Comparison of ENCODE assay signal across 8 mouse cellular contexts in the genomic region with DNA sequence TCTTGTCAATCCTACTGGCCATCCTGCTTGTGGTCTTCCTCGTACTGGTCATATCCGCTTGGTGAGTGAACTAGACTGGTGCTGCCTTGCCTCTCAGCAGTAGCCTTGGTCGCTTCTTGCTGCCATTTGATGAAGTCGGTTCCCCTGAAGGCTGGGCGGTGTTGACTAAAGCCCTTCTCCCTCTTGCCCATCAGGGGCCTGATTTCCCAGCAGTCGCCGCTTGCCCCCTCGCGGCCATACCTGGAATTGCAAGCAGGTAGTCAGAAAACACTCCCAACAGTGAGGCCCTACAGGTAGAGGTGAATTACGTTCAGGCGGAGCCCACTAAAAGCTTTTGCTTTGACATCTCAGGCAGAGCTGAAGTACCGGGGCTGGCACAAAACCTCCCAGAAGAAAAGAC. TPM values are rescaled to one million over a fixed set of nuclear protein-coding genes. Genes with fewer than 3 reads are reported as not detected.
DNase-seq lines count a peak whose midpoint lies in the region; ATAC-seq and TF ChIP-seq lines count a peak whose summit lies in the region.

No protein-coding gene starts in this region.

- no peaks in the 10 kb centered on the region for H3K36me3 ChIP-seq in ES-Bruce4 (ENCODE audit: control insufficient read depth, insufficient read depth, low read length, poor library complexity, severe bottlenecking)

- H3K27ac ChIP-seq in ES-Bruce4 (ENCODE audit: insufficient read depth, low read length) = peak overlapping the region; percentile 4; the same call in 1 of the 2 replicates

- no peak overlapping the region for H3K4me3 ChIP-seq in ES-Bruce4 (ENCODE audit: low read depth, low read length)

- peak; percentile 92 for TF ChIP-seq CTCF in ES-Bruce4 (IDR thresholded peaks at IDR 0.05; ENCODE audit: low read depth, low read length)

- no peak overlapping the region for H3K9ac ChIP-seq in ES-Bruce4 (ENCODE audit: low read depth, poor library complexity, severe bottlenecking)

- 0 out of 2 replicates have a peak, but pooled peaks have one; percentile 19 for TF ChIP-seq EP300 in ES-Bruce4 (IDR thresholded peaks at IDR 0.05; ENCODE audit: insufficient read depth, low read depth, low read length)

- H3K9me3 ChIP-seq in ES-Bruce4 (replicated peaks; ENCODE audit: control insufficient read depth, insufficient read depth, low read length, poor library complexity, severe bottlenecking) = no peaks in the 10 kb centered on the region

- no peak for TF ChIP-seq POLR2A in ES-Bruce4 (IDR thresholded peaks at IDR 0.05; ENCODE audit: insufficient read depth, low read length)

- ATAC-seq in megakaryocyte, adult 5-6 weeks (ENCODE audit: poor library complexity, severe bottlenecking) = peak; percentile 76

- intact Hi-C loops in heart, postnatal 25 days (cut with DNase I) = loop anchor here (1.0 to 5.0 kb wide), 5 partner anchors 16 to 184 kb away; no protein-coding TSS in a partner anchor

- no peaks in the 10 kb centered on the region for H3K27me3 ChIP-seq in ES-Bruce4 (ENCODE audit: control insufficient read depth, insufficient read depth, low read length, poor library complexity, severe bottlenecking)

- peaks cover 6% of the 10 kb centered on the region for H3K4me1 ChIP-seq in ES-Bruce4 (ENCODE audit: control insufficient read depth, insufficient read depth, low read length)

- peak; percentile 85 to 88 for DNase-seq in adrenal gland, adult 18-20 months (ENCODE audit: low spot score in 2 of 2)
- peak; percentile 85 for DNase-seq in embryo, embryonic 10.5 days (ENCODE audit: low spot score)
- DNase-seq in heart, postnatal 25 days (ENCODE audit: low spot score) = peak; percentile 45
- DNase-seq in layer of hippocampus, postnatal 10 days (ENCODE audit: low spot score in 2 of 2) = peak; percentile 87
- peak; percentile 57 for DNase-seq in skeletal muscle tissue, adult 2 months (ENCODE audit: low read depth, low spot score)
- peak; percentile 50 for DNase-seq in yolk sac, embryonic 10.5 days (ENCODE audit: low spot score)

RNA-seq across cellular contexts. Expression of gene Upk3bl, which starts 7.3 kb away (rescaled TPM):
- polyA plus RNA-seq in ES-Bruce4 (2011; ENCODE audit: insufficient read depth, insufficient read length, low read depth, missing spikeins) = 2.7 and 3.7 TPM in 2 replicates
- not detected for total RNA-seq in adrenal gland, adult 18-20 months (2021)
- not detected for total RNA-seq in heart, postnatal 25 days (2021)
- not detected for total RNA-seq in layer of hippocampus, postnatal 10 days (2021)
- not detected in 2 replicates for total RNA-seq in megakaryocyte, adult 5-6 weeks (2015)
- not detected in 2 replicates for total RNA-seq in megakaryocyte, adult 5-6 weeks (2017)

RNA-seq across cellular contexts. Expression of gene Rasa4, which starts 22.1 kb away (rescaled TPM):
- 5.9 and 6.6 TPM in 2 replicates for polyA plus RNA-seq in ES-Bruce4 (2011; ENCODE audit: insufficient read depth, insufficient read length, low read depth, missing spikeins)
- total RNA-seq in adrenal gland, adult 18-20 months (2021) = 10 to 100 TPM; 11.9 to 14.7 TPM
- total RNA-seq in heart, postnatal 25 days (2021) = 1 to 10 TPM; 6.5 to 7.2 TPM
- total RNA-seq in layer of hippocampus, postnatal 10 days (2021) = 1 to 10 TPM; 4.3 to 8.5 TPM
- total RNA-seq in megakaryocyte, adult 5-6 weeks (2015) = 36.2 and 40.9 TPM in 2 replicates
- 26.0 and 33.8 TPM in 2 replicates for total RNA-seq in megakaryocyte, adult 5-6 weeks (2017)

RNA-seq across cellular contexts. Expression of gene Upk3b, which starts 23.3 kb away (rescaled TPM):
- polyA plus RNA-seq in ES-Bruce4 (2011; ENCODE audit: insufficient read depth, insufficient read length, low read depth, missing spikeins) = 0.34 and 0.38 TPM in 2 replicates
- total RNA-seq in adrenal gland, adult 18-20 months (2021) = 10 to 100 TPM in 1 of 2 experiments, 1 to 10 TPM in 1; 7.4 to 14.0 TPM
- total RNA-seq in heart, postnatal 25 days (2021) = 10 to 100 TPM; 20.0 to 28.8 TPM
- total RNA-seq in layer of hippocampus, postnatal 10 days (2021) = not detected
- total RNA-seq in megakaryocyte, adult 5-6 weeks (2015) = not detected in 2 replicates
- total RNA-seq in megakaryocyte, adult 5-6 weeks (2017) = not detected in 2 replicates

RNA-seq across cellular contexts. Expression of gene Polr2j, which starts 54.9 kb away (rescaled TPM):
- 90.7 and 92.6 TPM in 2 replicates for polyA plus RNA-seq in ES-Bruce4 (2011; ENCODE audit: insufficient read depth, insufficient read length, low read depth, missing spikeins)
- 10 to 100 TPM; 70.3 to 78.0 TPM for total RNA-seq in adrenal gland, adult 18-20 months (2021)
- total RNA-seq in heart, postnatal 25 days (2021) = 10 to 100 TPM; 64.4 to 71.9 TPM
- 10 to 100 TPM; 63.5 to 92.7 TPM for total RNA-seq in layer of hippocampus, postnatal 10 days (2021)
- total RNA-seq in megakaryocyte, adult 5-6 weeks (2015) = 94.7 and 103 TPM in 2 replicates
- total RNA-seq in megakaryocyte, adult 5-6 weeks (2017) = 105 and 117 TPM in 2 replicates

Comparison
In these comparisons a context has a peak if more than half of its experiments do, and no peak if none do; other contexts are left out.
1. RNA of gene Upk3b, which starts 23.3 kb away (total RNA-seq): 20.0 to 28.8 TPM in heart, postnatal 25 days and 7.4 to 14.0 TPM in adrenal gland, adult 18-20 months; not detected in layer of hippocampus, postnatal 10 days and not detected in megakaryocyte, adult 5-6 weeks; every median in the first group is over 4 times any median in the second.
2. Peak in every context shown above with its lines, with median percentiles within 50 percentile points of each other: DNase-seq.